Mouse (Mus musculus): Measurements from ENCODE around the gene Dynlt1f.
"Not testable (repeated sequence)": the region's sequence is repeated elsewhere in the genome, so short reads cannot be mapped to it uniquely, and the experiment has no call there.

Gene Dynlt1f

GRCm38 (mm10) chr17:6655567-6656281, at the start of gene Dynlt1f:
Gene Dynlt1f, minus strand, starts transcription at chr17:6655900.
- peak; percentile 55 for DNase-seq (ENCODE audit: low spot score)

GRCm38 (mm10) chr17:6703381-6704270, 47.9 kb upstream of the Dynlt1f start:
- not testable (repeated sequence) for DNase-seq (ENCODE audit: low spot score)

GRCm38 (mm10) chr17:6702625-6703221, 47.0 kb upstream of the Dynlt1f start:
- not testable (repeated sequence) for DNase-seq (ENCODE audit: low spot score)

GRCm38 (mm10) chr17:6700077-6700476, 44.4 kb upstream of the Dynlt1f start:
- not testable (repeated sequence) for DNase-seq (ENCODE audit: low spot score)

- not testable (repeated sequence) for DNase-seq (ENCODE audit: low spot score)
These were observed 43.8 kb upstream of the Dynlt1f start for GRCm38 (mm10) chr17:6699502-6699901.

GRCm38 (mm10) chr17:6697224-6697775, 41.6 kb upstream of the Dynlt1f start:
- not testable (repeated sequence) for DNase-seq (ENCODE audit: low spot score)

GRCm38 (mm10) chr17:6696521-6696920, 40.8 kb upstream of the Dynlt1f start:
- DNase-seq (ENCODE audit: low spot score) = not testable (repeated sequence)

- not testable (repeated sequence) for DNase-seq (ENCODE audit: low spot score)
These were observed 40.0 kb upstream of the Dynlt1f start for GRCm38 (mm10) chr17:6695712-6696111.

- DNase-seq (ENCODE audit: low spot score) = peak; percentile 97
These were observed 35.9 kb upstream of the Dynlt1f start for GRCm38 (mm10) chr17:6691596-6691995.

GRCm38 (mm10) chr17:6689344-6689743, 33.6 kb upstream of the Dynlt1f start:
- DNase-seq (ENCODE audit: low spot score) = not testable (repeated sequence)

- not testable (repeated sequence) for DNase-seq (ENCODE audit: low spot score)
These were observed 30.7 kb upstream of the Dynlt1f start for GRCm38 (mm10) chr17:6686299-6686971.

GRCm38 (mm10) chr17:6685288-6685818, 29.7 kb upstream of the Dynlt1f start:
- DNase-seq (ENCODE audit: low spot score) = not testable (repeated sequence)

GRCm38 (mm10) chr17:6684464-6685287, 29.0 kb upstream of the Dynlt1f start:
- not testable (repeated sequence) for DNase-seq (ENCODE audit: low spot score)

GRCm38 (mm10) chr17:6683702-6684101, 28.0 kb upstream of the Dynlt1f start:
- DNase-seq (ENCODE audit: low spot score) = not testable (repeated sequence)

- not testable (repeated sequence) for DNase-seq (ENCODE audit: low spot score)
These were observed 26.0 kb upstream of the Dynlt1f start for GRCm38 (mm10) chr17:6681721-6682120.

- not testable (repeated sequence) for DNase-seq (ENCODE audit: low spot score)
These were observed 22.4 kb upstream of the Dynlt1f start for GRCm38 (mm10) chr17:6678063-6678462.

GRCm38 (mm10) chr17:6674297-6674696, 18.6 kb upstream of the Dynlt1f start:
- DNase-seq (ENCODE audit: low spot score) = not testable (repeated sequence)

- not testable (repeated sequence) for DNase-seq (ENCODE audit: low spot score)
These were observed 12.8 kb upstream of the Dynlt1f start for GRCm38 (mm10) chr17:6668522-6668921.

GRCm38 (mm10) chr17:6665389-6665788, 9.7 kb upstream of the Dynlt1f start:
- DNase-seq (ENCODE audit: low spot score) = not testable (repeated sequence)

GRCm38 (mm10) chr17:6662840-6663239, 7.1 kb upstream of the Dynlt1f start:
- not testable (repeated sequence) for DNase-seq (ENCODE audit: low spot score)
